8 mouse cellular contexts compared by ENCODE assay signal in the genomic region with DNA sequence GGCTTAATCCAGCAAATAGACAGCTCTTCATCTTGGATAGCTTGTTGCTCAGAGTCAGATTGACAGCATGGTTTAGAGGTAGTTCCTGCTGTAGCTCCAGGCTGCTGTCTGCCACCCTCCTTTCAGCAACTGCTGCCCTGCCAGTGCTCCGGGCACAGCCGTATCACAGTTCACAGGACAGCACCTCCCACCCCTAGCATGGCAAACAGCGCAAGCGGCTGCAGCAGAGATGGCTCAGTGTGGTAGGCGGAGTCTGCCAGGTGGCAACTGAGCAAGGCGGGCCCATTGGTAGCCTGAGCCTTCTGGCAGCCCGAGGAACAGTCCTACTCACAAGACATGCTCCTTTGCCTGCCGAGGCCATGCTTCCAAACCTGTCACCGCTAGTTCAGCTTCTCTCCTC. TPM values are rescaled to one million over a fixed set of nuclear protein-coding genes. Genes with fewer than 3 reads are reported as not detected.
DNase-seq lines count a peak whose midpoint lies in the region; ATAC-seq and TF ChIP-seq lines count a peak whose summit lies in the region.

No protein-coding gene starts in this region.

- DNase-seq in lung, postnatal 36 days: peak; percentile 7
- DNase-seq in lung, postnatal 25 days (ENCODE audit: low spot score): no peak
- peak; percentile 73 for DNase-seq in brain, embryonic 14.5 days (ENCODE audit: low read depth)
- DNase-seq in forebrain, embryonic 10.5 days (ENCODE audit: extremely low spot score, low spot score): peak; percentile 38
- no peak for DNase-seq in layer of hippocampus, adult 11-12 months (ENCODE audit: low spot score)

- 0 out of 2 replicates have a peak, but pooled peaks have one; percentile 2 for TF ChIP-seq CTCF in brain, embryonic 14.5 days (IDR thresholded peaks at IDR 0.05; ENCODE audit: borderline replicate concordance, extremely low read depth, insufficient read depth, insufficient read length)

- peak; percentile 72 for ATAC-seq in intestine, embryonic 16.5 days
- ATAC-seq in liver, embryonic 16.5 days (ENCODE audit: low read depth): 0 out of 2 replicates have a peak, but pooled peaks have one; percentile 50
- peak; percentile 73; the same call in 1 of the 2 replicates for ATAC-seq in stomach, embryonic 14.5 days (ENCODE audit: insufficient number of reproducible peaks, insufficient read depth, low FRiP score, low read depth)

- H3K27me3 ChIP-seq in forebrain, embryonic 10.5 days (ENCODE audit: poor library complexity, severe bottlenecking): peaks cover 13% of the 10 kb centered on the region
- H3K27me3 ChIP-seq in intestine, embryonic 16.5 days (replicated peaks; ENCODE audit: control insufficient read depth, insufficient read depth, low read length): no peaks in the 10 kb centered on the region
- no peaks in the 10 kb centered on the region for H3K27me3 ChIP-seq in liver, embryonic 16.5 days (ENCODE audit: control insufficient read depth, insufficient read depth, low read depth, low read length)
- no peaks in the 10 kb centered on the region for H3K27me3 ChIP-seq in stomach, embryonic 14.5 days (ENCODE audit: control insufficient read depth, insufficient read depth, low read length)

- 0 out of 2 replicates have a peak overlapping the region, but pooled peaks have one; percentile 45 for H3K9ac ChIP-seq in intestine, embryonic 16.5 days (ENCODE audit: low read depth, low read length)
- 0 out of 2 replicates have a peak overlapping the region, but pooled peaks have one; percentile 20 for H3K9ac ChIP-seq in liver, embryonic 16.5 days (ENCODE audit: low read depth, low read length)
- no peak overlapping the region for H3K9ac ChIP-seq in stomach, embryonic 14.5 days (replicated peaks; ENCODE audit: low read depth, low read length)

- 7% methylated on average over 9 of the region's 9 CpGs for WGBS in forebrain, embryonic 10.5 days
- WGBS in intestine, embryonic 16.5 days: 5% methylated on average over 9 of the region's 9 CpGs
- 3% methylated on average over 9 of the region's 9 CpGs for WGBS in liver, embryonic 16.5 days (ENCODE audit: insufficient replicate concordance)
- 8% methylated on average over 9 of the region's 9 CpGs for WGBS in stomach, embryonic 14.5 days

- H3K4me1 ChIP-seq in forebrain, embryonic 10.5 days: peaks cover 10% of the 10 kb centered on the region
- peaks cover 4% of the 10 kb centered on the region; the same call in 1 of the 2 replicates for H3K4me1 ChIP-seq in intestine, embryonic 16.5 days (ENCODE audit: control insufficient read depth, insufficient read depth, low read length)
- H3K4me1 ChIP-seq in liver, embryonic 16.5 days (ENCODE audit: control insufficient read depth, low read depth, low read length): no peaks in the 10 kb centered on the region
- H3K4me1 ChIP-seq in stomach, embryonic 14.5 days (ENCODE audit: control insufficient read depth, insufficient read depth, low read length): no peaks in the 10 kb centered on the region

- no peak overlapping the region for H3K27ac ChIP-seq in forebrain, embryonic 10.5 days
- no peak overlapping the region for H3K27ac ChIP-seq in intestine, embryonic 16.5 days (ENCODE audit: low read length)
- H3K27ac ChIP-seq in liver, embryonic 16.5 days (ENCODE audit: low read length): no peak overlapping the region
- H3K27ac ChIP-seq in stomach, embryonic 14.5 days (ENCODE audit: low read length): no peak overlapping the region

- peak overlapping the region; percentile 60 for H3K4me2 ChIP-seq in intestine, embryonic 16.5 days (ENCODE audit: low read depth, low read length)
- peak overlapping the region; percentile 51 for H3K4me2 ChIP-seq in liver, embryonic 16.5 days (ENCODE audit: low read depth, low read length)
- peak overlapping the region; percentile 42 for H3K4me2 ChIP-seq in stomach, embryonic 14.5 days (replicated peaks; ENCODE audit: low read depth, low read length)

- TF ChIP-seq POLR2A in brain, embryonic 14.5 days (IDR thresholded peaks at IDR 0.05; ENCODE audit: borderline replicate concordance, extremely low read depth, insufficient read depth, insufficient read length, poor library complexity, severe bottlenecking): no peak

- H3K36me3 ChIP-seq in forebrain, embryonic 10.5 days (replicated peaks): no peaks in the 10 kb centered on the region
- H3K36me3 ChIP-seq in intestine, embryonic 16.5 days (ENCODE audit: control insufficient read depth, insufficient read depth, low read length): no peaks in the 10 kb centered on the region
- no peaks in the 10 kb centered on the region for H3K36me3 ChIP-seq in liver, embryonic 16.5 days (ENCODE audit: control insufficient read depth, insufficient read depth)
- H3K36me3 ChIP-seq in stomach, embryonic 14.5 days (ENCODE audit: control insufficient read depth, insufficient read depth, low read length): no peaks in the 10 kb centered on the region

- H3K4me3 ChIP-seq in forebrain, embryonic 10.5 days: peak overlapping the region; percentile 44
- peak overlapping the region; percentile 31 for H3K4me3 ChIP-seq in intestine, embryonic 16.5 days (ENCODE audit: low read length)
- H3K4me3 ChIP-seq in liver, embryonic 16.5 days (ENCODE audit: low read depth, low read length): peak overlapping the region; percentile 29
- H3K4me3 ChIP-seq in stomach, embryonic 14.5 days (ENCODE audit: low read depth, low read length): no peak overlapping the region

- no peaks in the 10 kb centered on the region for H3K9me3 ChIP-seq in forebrain, embryonic 10.5 days
- no peaks in the 10 kb centered on the region for H3K9me3 ChIP-seq in intestine, embryonic 16.5 days (ENCODE audit: control insufficient read depth, low read length)
- no peaks in the 10 kb centered on the region for H3K9me3 ChIP-seq in liver, embryonic 16.5 days (replicated peaks; ENCODE audit: control insufficient read depth, low read length)
- H3K9me3 ChIP-seq in stomach, embryonic 14.5 days (ENCODE audit: control insufficient read depth, low read depth, low read length): no peaks in the 10 kb centered on the region

RNA-seq across cellular contexts. Expression of gene Got2, which starts 27.8 kb away (rescaled TPM):
- 126 and 154 TPM in 2 replicates for polyA plus RNA-seq in brain, embryonic 14.5 days (2012; rRNA removed)
- 194 and 213 TPM in 2 replicates for polyA plus RNA-seq in forebrain, embryonic 10.5 days (2016; fragmentation: Nextera tagmentation; extraction: Ambion mirVana)
- polyA plus RNA-seq in intestine, embryonic 16.5 days (2015; fragmentation: Nextera tagmentation; extraction: Ambion mirVana): 281 and 283 TPM in 2 replicates
- polyA plus RNA-seq in liver, embryonic 16.5 days (2015; fragmentation: Nextera tagmentation; extraction: Ambion mirVana): 254 and 279 TPM in 2 replicates
- 67.7 and 73.0 TPM in 2 replicates for polyA plus RNA-seq in stomach, embryonic 14.5 days (2014; fragmentation: Nextera tagmentation; extraction: Ambion mirVana)

Comparison
In these comparisons a context has a peak if more than half of its experiments do, and no peak if none do; other contexts are left out.
1. DNase-seq: peak in lung, postnatal 36 days (single experiment), brain, embryonic 14.5 days (single experiment) and forebrain, embryonic 10.5 days (single experiment); none in lung, postnatal 25 days (single experiment) and layer of hippocampus, adult 11-12 months (single experiment).
2. Peak in every context shown above with its lines, with median percentiles within 50 percentile points of each other: ATAC-seq and H3K4me2 ChIP-seq.